Mouse (Mus musculus) large intestine, adult 2 months (tissue): ENCODE results near the gene Shkbp1. TPM values are rescaled to one million over a fixed set of nuclear protein-coding genes. Genes with fewer than 3 reads are reported as not detected.

Experiments
- DNase-seq: peaks from one replicate; pipeline ENCODE4 v3.0.0-alpha.2; 2012; ENCODE audit warnings: low read depth, low spot score
- WGBS: fragments of 180-500 bp; shearing (Covaris S2); methylation state at CpG from one replicate; pipeline ENCODE4 v1.1.7; 2018; 5-methylcytosine and 5-hydroxymethylcytosine counted together
- polyA plus RNA-seq: library from polyadenylated mRNA; depleted of rRNA; stranded (reverse); fragments of >200 nt; gene quantifications from 2 replicates; pipeline ENCODE4 v1.2.3, GENCODE M21; 2012

The Shkbp1 gene
- polyA plus RNA-seq, 1 experiment: 59.9 TPM

GRCm38 (mm10) chr7:27369111-27369510 is 13.3 kb upstream of the Shkbp1 start:
- no peak for DNase-seq
- 87% methylated on average over 19 of the region's 19 CpGs for WGBS

GRCm38 (mm10) chr7:27367976-27368375 is 12.2 kb upstream of the Shkbp1 start:
- WGBS: 22% methylated on average over 11 of the region's 11 CpGs
- DNase-seq: no peak

- no peak for DNase-seq
- 36% methylated on average over 21 of the region's 21 CpGs for WGBS
These were observed 10.4 kb upstream of the Shkbp1 start for GRCm38 (mm10) chr7:27366082-27366844.

- WGBS: 8% methylated on average over 29 of the region's 29 CpGs
- no peak for DNase-seq
These were observed 8.6 kb upstream of the Shkbp1 start for GRCm38 (mm10) chr7:27364379-27364778.

GRCm38 (mm10) chr7:27361283-27361946 is 5.6 kb upstream of the Shkbp1 start:
- DNase-seq: peak; percentile 96
- under 1% methylated on average over 52 of the region's 52 CpGs for WGBS

- no peak for DNase-seq
- 46% methylated on average over 6 of the region's 6 CpGs for WGBS
These were observed 4.9 kb upstream of the Shkbp1 start for GRCm38 (mm10) chr7:27360749-27361148.

- 89% methylated on average over 9 of the region's 9 CpGs for WGBS
- DNase-seq: no peak
These were observed 4.0 kb upstream of the Shkbp1 start for GRCm38 (mm10) chr7:27359706-27360358.

- WGBS: 65% methylated on average over 2 of the region's 2 CpGs
- no peak for DNase-seq
These were observed 3.3 kb upstream of the Shkbp1 start for GRCm38 (mm10) chr7:27359162-27359561.

- no peak for DNase-seq
- WGBS: 14% methylated on average over 3 of the region's 3 CpGs
These were observed 1.8 kb upstream of the Shkbp1 start for GRCm38 (mm10) chr7:27357595-27357978.

- 3% methylated on average over 27 of the region's 27 CpGs for WGBS
- no peak for DNase-seq
These were observed 1.2 kb upstream of the Shkbp1 start, which contains the start of gene Gm20479 for GRCm38 (mm10) chr7:27356861-27357594. Gene Gm20479 (minus strand): TSS chr7:27357419.

GRCm38 (mm10) chr7:27356248-27356647 is 429 bp upstream of the Shkbp1 start:
- 3% methylated on average over 16 of the region's 16 CpGs for WGBS
- no peak for DNase-seq

GRCm38 (mm10) chr7:27355261-27355660 is 558 bp downstream of the Shkbp1 start:
- WGBS: 15% methylated on average over 14 of the region's 14 CpGs
- DNase-seq: no peak

- 69% methylated on average over 4 of the region's 4 CpGs for WGBS
- no peak for DNase-seq
These were observed 1.0 kb downstream of the Shkbp1 start for GRCm38 (mm10) chr7:27354783-27355182.

GRCm38 (mm10) chr7:27354144-27354543 is 1.7 kb downstream of the Shkbp1 start:
- 42% methylated on average over 6 of the region's 6 CpGs for WGBS
- no peak for DNase-seq

- WGBS: 40% methylated on average over 6 of the region's 6 CpGs
- DNase-seq: no peak
These were observed 10.4 kb downstream of the Shkbp1 start for GRCm38 (mm10) chr7:27345444-27345843.

GRCm38 (mm10) chr7:27342595-27342994 is 13.2 kb downstream of the Shkbp1 start:
- 85% methylated on average over 4 of the region's 4 CpGs for WGBS

GRCm38 (mm10) chr7:27339519-27339918 is 16.3 kb downstream of the Shkbp1 start:
- DNase-seq: no peak
- WGBS: 39% methylated on average over 7 of the region's 7 CpGs

More at GRCm38 (mm10) chr7:27342595-27342994, 13.2 kb downstream of the Shkbp1 start:
- no peak for DNase-seq

- 75% methylated on average over 4 of the region's 4 CpGs for WGBS
- DNase-seq: no peak
These were observed 16.7 kb downstream of the Shkbp1 start for GRCm38 (mm10) chr7:27339114-27339513.

GRCm38 (mm10) chr7:27337175-27337853 is 18.5 kb downstream of the Shkbp1 start, which contains the start of gene Ltbp4:
Gene Ltbp4 (minus strand): TSS chr7:27337692.
- WGBS: 3% methylated on average over 36 of the region's 36 CpGs
- DNase-seq: no peak
